Mouse (Mus musculus): Measurements from ENCODE around the gene Nmb. TPM values are rescaled to one million over a fixed set of nuclear protein-coding genes. Genes with fewer than 3 reads are reported as not detected.

Nmb gene
- polyA plus RNA-seq (2015; fragmentation: Illumina TruSeq; extraction: RNeasy Lipid Tissue Mini Kit (QIAGEN cat#74804); ENCODE audit: insufficient read depth, low replicate concordance), result 9.1 TPM

GRCm38 (mm10) chr7:80904921-80905515, at the start of gene Nmb:
Gene Nmb, minus strand, starts transcription at chr7:80905076.

GRCm38 (mm10) chr7:80947445-80948350, 42.8 kb upstream of the Nmb start, which contains the start of gene Sec11a:
Gene Sec11a, minus strand, starts transcription at chr7:80947780.

GRCm38 (mm10) chr7:80900944-80901501, 3.9 kb downstream of the Nmb start, which contains the start of gene Wdr73:
Gene Wdr73, minus strand, starts transcription at chr7:80901269.

GRCm38 (mm10) chr7:80860729-80861274, 44.1 kb downstream of the Nmb start, which contains the start of gene Zscan2:
Gene Zscan2, plus strand, starts transcription at chr7:80860920.

Other genes starting within 250 kb of the Nmb start
- gene Crtc3, start 216.2 kb downstream of the Nmb start, polyA plus RNA-seq (2015; fragmentation: Illumina TruSeq; extraction: RNeasy Lipid Tissue Mini Kit (QIAGEN cat#74804); ENCODE audit: insufficient read depth, low replicate concordance), result 9.9 TPM
- gene Iqgap1, start 79.1 kb downstream of the Nmb start, polyA plus RNA-seq (2015; fragmentation: Illumina TruSeq; extraction: RNeasy Lipid Tissue Mini Kit (QIAGEN cat#74804); ENCODE audit: insufficient read depth, low replicate concordance), result 195 TPM
- gene Zscan2, start 44.2 kb downstream of the Nmb start, polyA plus RNA-seq (2015; fragmentation: Illumina TruSeq; extraction: RNeasy Lipid Tissue Mini Kit (QIAGEN cat#74804); ENCODE audit: insufficient read depth, low replicate concordance), result 4.0 TPM
- gene Wdr73, start 3.8 kb downstream of the Nmb start, polyA plus RNA-seq (2015; fragmentation: Illumina TruSeq; extraction: RNeasy Lipid Tissue Mini Kit (QIAGEN cat#74804); ENCODE audit: insufficient read depth, low replicate concordance), result 29.1 TPM
- gene Sec11a, start 42.7 kb upstream of the Nmb start, polyA plus RNA-seq (2015; fragmentation: Illumina TruSeq; extraction: RNeasy Lipid Tissue Mini Kit (QIAGEN cat#74804); ENCODE audit: insufficient read depth, low replicate concordance), result 118 TPM
- 47.1 TPM for gene Zfp592, start 88.6 kb upstream of the Nmb start, polyA plus RNA-seq (2015; fragmentation: Illumina TruSeq; extraction: RNeasy Lipid Tissue Mini Kit (QIAGEN cat#74804); ENCODE audit: insufficient read depth, low replicate concordance)
- 0.22 TPM for gene Alpk3, start 152.5 kb upstream of the Nmb start, polyA plus RNA-seq (2015; fragmentation: Illumina TruSeq; extraction: RNeasy Lipid Tissue Mini Kit (QIAGEN cat#74804); ENCODE audit: insufficient read depth, low replicate concordance)
- not detected for gene Slc28a1, start 209.7 kb upstream of the Nmb start, polyA plus RNA-seq (2015; fragmentation: Illumina TruSeq; extraction: RNeasy Lipid Tissue Mini Kit (QIAGEN cat#74804); ENCODE audit: insufficient read depth, low replicate concordance)

All from spleen, adult 10 weeks (tissue).